Mouse (Mus musculus): ENCODE measurements at regions not wholly inside any gene's neighbourhood (a gene's known extent, or its start where the extent isn't known, plus 50 kb on each side); places are given as distances from the start of the nearest gene placed in this dataset.

- no peak for DNase-seq (ENCODE audit: extremely low read depth, low read depth)
Observed at GRCm38 (mm10) chr13:97652279-97652678, 108.2 kb downstream of the Gm10260 start.

GRCm38 (mm10) chr13:97651761-97652160 lies 108.7 kb downstream of the Gm10260 start:
- DNase-seq (ENCODE audit: extremely low read depth, low read depth): no peak

- no peak for DNase-seq (ENCODE audit: extremely low read depth, low read depth)
Observed at GRCm38 (mm10) chr13:97651176-97651575, 109.3 kb downstream of the Gm10260 start.

- DNase-seq (ENCODE audit: extremely low read depth, low read depth): no peak
Observed at GRCm38 (mm10) chr13:97650191-97650590, 110.2 kb downstream of the Gm10260 start.

DNA sequence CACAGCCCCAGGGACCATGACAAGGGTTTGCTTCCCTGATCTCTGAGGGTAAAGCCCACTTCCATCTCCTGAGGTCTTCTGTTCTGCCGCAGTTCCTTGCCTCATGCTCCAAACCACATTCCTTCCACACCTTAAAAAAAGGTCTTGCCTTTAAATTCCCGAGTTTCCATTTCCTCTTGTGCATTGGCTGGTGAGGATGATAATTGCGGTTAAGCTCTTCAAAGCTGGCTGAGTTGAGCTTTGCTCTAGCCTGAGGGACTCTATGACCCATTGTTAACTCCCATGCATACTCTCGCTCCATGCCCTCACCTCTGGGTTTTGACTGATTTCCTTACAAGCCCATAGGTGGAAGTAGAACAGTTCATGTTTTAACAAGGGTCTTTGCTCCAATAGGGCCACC lies 112.9 kb downstream of the Gm10260 start:
- no peak for DNase-seq (ENCODE audit: extremely low read depth, low read depth)

- no peak for DNase-seq (ENCODE audit: extremely low read depth, low read depth)
Observed at GRCm38 (mm10) chr13:97646021-97646385, 114.4 kb downstream of the Gm10260 start.

DNA sequence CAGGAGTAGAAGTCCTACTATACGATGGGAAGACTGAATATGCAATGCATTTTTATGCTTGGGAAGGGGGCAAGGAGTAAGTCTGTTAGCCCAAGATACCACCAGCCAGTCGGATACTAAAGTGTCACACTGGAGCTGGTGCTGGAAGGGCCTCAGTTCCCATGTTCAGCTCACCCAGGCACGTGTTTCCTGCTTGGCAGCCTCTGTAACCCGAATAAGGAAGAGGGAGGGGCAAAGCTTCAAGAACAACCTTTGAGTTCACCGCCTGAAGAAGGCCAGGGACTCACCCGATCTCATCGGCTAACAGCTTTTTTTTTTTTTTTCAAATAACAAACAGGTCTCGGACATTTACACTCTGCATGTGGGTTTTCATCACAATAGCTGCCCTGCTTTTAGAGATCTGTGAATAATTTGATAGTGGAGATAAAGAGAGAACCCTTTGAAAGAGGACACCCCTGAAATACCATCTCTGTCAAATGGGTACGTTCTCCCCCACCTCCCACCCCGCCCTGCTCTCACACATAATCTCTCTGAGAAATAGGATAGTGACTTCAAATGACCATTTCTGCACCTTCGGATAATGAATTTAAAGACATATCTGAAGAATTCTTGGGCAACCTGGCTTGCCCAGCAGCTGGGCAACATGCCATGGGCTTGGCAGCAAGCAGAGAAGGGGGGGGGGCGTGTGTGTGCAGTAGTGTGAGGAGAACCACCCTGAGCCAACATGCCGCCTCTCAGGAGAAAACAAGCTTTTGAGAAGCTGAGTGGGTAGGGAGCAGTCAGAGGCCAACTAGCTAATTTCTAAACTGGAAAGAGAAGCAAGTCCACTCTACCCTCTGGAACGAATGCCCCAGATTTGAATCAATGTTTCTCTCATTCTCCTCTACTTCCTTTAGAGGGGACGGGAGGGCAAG lies 115.1 kb downstream of the Gm10260 start:
- DNase-seq (ENCODE audit: extremely low read depth, low read depth): no peak

DNA sequence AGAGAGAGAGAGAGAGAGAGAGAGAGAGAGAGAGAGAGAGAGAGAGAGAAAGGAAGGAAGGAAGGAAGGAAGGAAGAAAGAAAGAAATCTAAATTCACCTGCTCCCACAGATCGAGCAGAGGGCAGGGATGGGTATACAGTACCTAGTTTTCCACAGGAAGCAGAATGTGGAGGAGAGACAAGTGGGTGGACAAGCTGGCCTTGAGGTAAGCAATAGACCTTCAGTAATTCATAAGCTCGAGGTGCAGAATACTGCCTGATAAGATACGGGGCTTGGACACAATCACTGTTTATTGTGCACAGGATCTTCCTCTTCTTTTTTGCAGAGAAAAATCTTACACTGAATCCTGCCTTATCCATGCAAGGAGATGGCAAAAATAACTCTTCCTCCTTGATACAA lies 120.2 kb downstream of the Gm10260 start:
- no peak for DNase-seq (ENCODE audit: extremely low read depth, low read depth)

- DNase-seq (ENCODE audit: extremely low read depth, low read depth): no peak
Observed at GRCm38 (mm10) chr13:97639656-97640055, 120.8 kb downstream of the Gm10260 start.

DNA sequence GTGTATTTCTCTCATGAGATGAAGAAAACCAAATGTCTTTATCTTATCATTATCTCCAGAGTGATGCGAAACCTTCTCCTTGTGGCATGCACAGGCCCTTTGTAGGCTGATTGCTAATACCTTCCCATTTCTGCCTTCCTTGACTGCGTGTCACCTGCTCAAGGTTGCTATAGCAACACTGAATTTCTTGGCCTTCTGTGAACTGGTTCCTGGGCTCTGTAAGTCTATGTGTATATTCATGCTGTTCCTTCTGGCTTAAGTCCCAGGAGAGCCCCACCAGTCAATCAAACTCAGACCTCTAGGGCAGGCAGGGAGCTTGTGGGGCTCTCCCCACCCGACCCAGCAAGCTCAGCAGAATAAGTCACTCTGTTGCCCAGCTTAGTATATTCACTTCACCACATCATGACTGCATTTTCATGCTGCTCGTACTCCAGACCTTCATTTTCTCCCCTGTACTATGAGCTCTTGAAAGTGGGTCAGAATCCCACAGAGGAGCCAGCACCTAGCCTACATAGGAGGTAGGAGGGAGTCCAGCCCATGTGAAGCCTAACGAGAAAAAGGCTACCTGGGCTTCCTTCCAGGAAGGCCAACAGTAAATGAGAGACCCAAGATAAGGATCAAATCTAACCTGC lies 121.9 kb downstream of the Gm10260 start:
- no peak for DNase-seq (ENCODE audit: extremely low read depth, low read depth)

- DNase-seq (ENCODE audit: extremely low read depth, low read depth): no peak
Observed at GRCm38 (mm10) chr13:97637506-97637905, 122.9 kb downstream of the Gm10260 start.

DNA sequence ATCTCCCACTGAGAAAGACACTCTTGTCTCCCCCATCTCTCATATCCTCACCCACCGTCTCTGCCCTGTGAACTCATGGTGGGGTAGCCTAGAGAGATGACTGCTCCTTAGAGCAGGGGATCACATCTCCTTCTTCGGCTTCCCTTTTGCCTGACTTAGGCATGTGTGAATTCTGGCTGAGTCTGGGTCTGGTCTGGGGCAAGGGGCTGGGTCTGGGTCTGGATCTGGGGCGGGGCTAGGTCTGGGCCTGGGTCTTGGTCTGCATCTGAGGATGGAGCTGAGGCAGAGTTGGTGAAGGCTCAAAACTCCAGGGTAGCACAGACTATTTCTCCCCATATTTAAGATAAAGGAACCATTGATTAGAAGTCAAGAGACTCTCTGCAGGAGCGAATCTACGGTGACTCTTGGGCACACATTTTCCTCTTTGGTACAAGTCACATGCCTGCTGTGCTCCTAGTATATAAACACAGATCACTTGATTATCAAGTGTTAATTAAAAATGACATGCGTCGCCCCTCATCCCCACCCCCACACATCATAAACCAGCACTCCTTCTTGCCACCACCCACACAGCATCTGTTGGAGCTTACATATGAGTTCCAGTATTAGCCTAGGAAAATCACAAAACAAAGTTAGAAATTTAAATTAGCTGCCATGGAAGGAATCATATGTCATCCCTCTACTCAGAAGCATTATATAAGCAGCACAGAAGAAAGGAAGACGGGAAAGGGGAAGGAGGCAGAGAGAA lies 126.2 kb downstream of the Gm10260 start:
- DNase-seq (ENCODE audit: extremely low read depth, low read depth): no peak

- DNase-seq (ENCODE audit: extremely low read depth, low read depth): no peak
Observed at GRCm38 (mm10) chr13:97633551-97633950, 126.9 kb downstream of the Gm10260 start.

GRCm38 (mm10) chr13:97631872-97632402 lies 128.5 kb downstream of the Gm10260 start:
- no peak for DNase-seq (ENCODE audit: extremely low read depth, low read depth)

- DNase-seq (ENCODE audit: extremely low read depth, low read depth): no peak
Observed at GRCm38 (mm10) chr13:97630921-97631320, 129.5 kb downstream of the Gm10260 start.

DNA sequence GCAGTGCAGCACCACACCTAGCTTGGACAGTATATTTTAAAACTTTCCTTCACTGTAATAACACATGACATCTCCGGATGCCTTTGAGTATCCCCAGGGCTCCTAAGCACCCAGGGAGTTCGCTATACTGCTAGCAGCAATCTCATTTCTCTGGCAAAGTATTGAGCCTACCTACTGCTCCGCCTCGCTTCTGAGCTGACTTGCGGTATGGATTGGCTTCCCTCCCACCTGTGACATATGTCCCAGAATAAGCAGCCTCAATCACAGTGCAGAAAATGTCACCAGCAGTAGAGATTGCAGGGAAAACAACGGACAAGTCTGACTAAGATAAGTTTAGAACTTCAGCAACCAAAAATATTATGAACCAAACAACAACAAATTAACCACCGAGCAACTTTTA lies 131.8 kb downstream of the Gm10260 start:
- no peak for DNase-seq (ENCODE audit: extremely low read depth, low read depth)

GRCm38 (mm10) chr13:97627247-97627646 lies 133.2 kb downstream of the Gm10260 start:
- DNase-seq (ENCODE audit: extremely low read depth, low read depth): no peak

- DNase-seq (ENCODE audit: extremely low read depth, low read depth): no peak
Observed at GRCm38 (mm10) chr13:97626786-97627185, 133.6 kb downstream of the Gm10260 start.

DNA sequence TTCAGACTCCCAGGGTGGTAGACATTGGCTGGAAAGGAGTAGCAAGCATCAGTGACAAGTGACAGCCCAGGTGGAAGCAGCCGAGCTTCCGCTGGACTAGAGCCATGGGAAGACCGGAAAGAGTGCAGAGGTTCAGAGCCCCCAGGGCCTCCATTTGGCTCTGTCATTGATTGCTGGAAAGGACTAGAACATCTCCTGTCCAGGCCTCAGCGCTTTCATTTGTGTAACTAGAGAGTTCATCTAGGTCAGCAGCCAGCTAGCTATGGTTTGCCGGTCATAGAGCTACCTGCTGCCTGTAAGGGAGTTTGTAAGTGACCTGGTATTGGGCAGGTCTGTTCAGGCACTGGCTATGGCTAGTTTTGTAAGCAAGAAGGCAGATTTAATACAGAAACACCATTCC lies 134.3 kb downstream of the Gm10260 start:
- DNase-seq (ENCODE audit: extremely low read depth, low read depth): no peak

DNA sequence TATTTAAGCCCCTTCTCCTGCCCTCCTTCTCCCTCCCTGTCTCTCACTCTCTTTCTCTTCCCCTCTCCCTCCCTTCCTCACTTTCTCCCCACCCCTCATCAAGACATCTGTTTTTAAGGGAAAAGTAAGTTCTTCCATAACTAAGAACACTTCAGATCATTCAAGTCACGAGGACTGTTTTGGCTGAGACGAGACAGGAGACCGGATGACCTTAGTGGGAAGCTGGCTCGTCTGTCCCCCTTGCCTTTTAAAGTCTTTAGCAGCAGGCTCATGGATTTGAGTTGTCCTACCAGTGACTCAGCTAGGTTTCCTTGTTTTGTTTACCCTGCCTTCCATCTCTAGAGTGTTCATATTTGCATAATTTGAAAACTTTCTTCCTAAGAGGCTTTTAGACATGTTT lies 135.0 kb downstream of the Gm10260 start:
- DNase-seq (ENCODE audit: extremely low read depth, low read depth): no peak

GRCm38 (mm10) chr13:97618190-97618586 lies 142.2 kb downstream of the Gm10260 start:
- no peak for DNase-seq (ENCODE audit: extremely low read depth, low read depth)
